Mouse (Mus musculus): Measurements from ENCODE around the gene Slc41a3. TPM values are rescaled to one million over a fixed set of nuclear protein-coding genes. Genes with fewer than 3 reads are reported as not detected.
A peak's percentile ranks its signal among the peaks of the same experiment; 100 is the strongest.

The Slc41a3 gene
- polyA plus RNA-seq, 1 experiment from 2014 or later = 9.7 TPM

DNA sequence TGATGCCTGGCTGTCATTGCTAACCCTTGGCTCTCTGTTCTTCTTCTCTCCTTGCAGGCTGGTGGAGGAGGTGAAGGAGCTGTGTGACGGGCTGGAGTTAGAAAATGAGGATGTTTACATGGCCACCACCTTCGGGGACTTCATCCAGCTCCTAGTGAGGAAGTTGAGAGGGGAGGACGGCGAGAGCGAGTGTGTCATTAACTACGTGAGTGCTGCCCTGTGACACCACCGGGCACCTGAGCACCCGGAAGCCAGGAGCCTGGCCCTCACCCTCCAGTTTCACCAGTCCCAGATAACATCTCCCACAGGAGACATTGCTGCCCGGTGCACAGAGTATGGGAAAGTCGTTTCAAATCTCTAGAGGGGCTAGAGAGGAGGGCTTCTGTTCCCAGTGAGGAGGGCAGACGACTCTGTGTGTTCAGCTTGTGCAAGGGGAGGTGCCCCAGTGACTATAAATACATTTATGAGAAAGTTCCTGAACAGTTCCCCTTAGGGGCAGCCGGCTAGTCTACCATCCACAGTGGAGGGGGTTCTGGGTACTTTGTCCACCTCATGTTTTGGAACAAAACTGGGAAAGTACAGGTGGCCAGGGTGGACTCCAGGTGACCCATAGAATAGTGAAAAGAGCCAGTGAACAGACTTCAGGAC, 34.7 kb upstream of the Slc41a3 start:
- Histone ChIP-seq H3K27ac (ENCODE audit: low read length) (no peak overlapping the region), H3K9me3 (ENCODE audit: low read length) (no peaks in the 10 kb centered on the region), H3K4me1 (ENCODE audit: insufficient read depth, low read depth, low read length) (no peaks in the 10 kb centered on the region), H3K4me3 (ENCODE audit: low read depth, low read length) (no peak overlapping the region), H3K4me2 (replicated peaks; ENCODE audit: low read depth, low read length) (no peak overlapping the region), H3K27me3 (replicated peaks; ENCODE audit: insufficient read depth, low read length) (no peaks in the 10 kb centered on the region), H3K36me3 (ENCODE audit: insufficient read depth, low read length) (no peaks in the 10 kb centered on the region), H3K9ac (replicated peaks; ENCODE audit: low read depth) (no peak overlapping the region)
- WGBS = 28% methylated on average over 12 of the region's 12 CpGs
- no peak for DNase-seq (ENCODE audit: low spot score)
- ATAC-seq = peak; percentile 14; the same call in 1 of the 2 replicates
- TF ChIP-seq EP300 (IDR thresholded peaks at IDR 0.05) (no peak), CTCF (IDR thresholded peaks at IDR 0.05) (no peak)

DNA sequence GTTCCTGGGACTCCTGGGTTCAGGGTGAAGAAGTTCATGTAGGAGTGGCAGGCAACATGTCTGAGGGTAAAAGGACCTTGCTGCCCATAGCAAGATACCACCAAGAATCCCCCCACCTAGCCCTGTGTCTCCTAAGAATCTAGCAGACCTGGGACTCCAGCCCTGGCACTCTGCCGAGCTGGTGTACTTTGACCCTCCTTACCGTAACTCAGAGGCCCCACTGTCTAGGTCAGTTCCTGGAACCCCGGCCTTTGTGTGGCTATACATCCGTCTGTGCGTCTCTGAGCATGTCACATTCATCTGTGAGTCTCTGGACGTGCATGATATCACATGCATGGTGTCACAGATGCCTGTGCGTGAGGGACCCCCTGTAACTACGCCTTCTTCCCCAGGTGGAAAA, 34.1 kb upstream of the Slc41a3 start:
- H3K9ac ChIP-seq (replicated peaks; ENCODE audit: low read depth) = no peak overlapping the region
- 65% methylated on average over 8 of the region's 8 CpGs for WGBS
- H3K4me3 ChIP-seq (ENCODE audit: low read depth, low read length) = no peak overlapping the region
- H3K27ac ChIP-seq (ENCODE audit: low read length) = no peak overlapping the region
- no peaks in the 10 kb centered on the region for H3K4me1 ChIP-seq (ENCODE audit: insufficient read depth, low read depth, low read length)
- TF ChIP-seq EP300 (IDR thresholded peaks at IDR 0.05) (no peak), CTCF (IDR thresholded peaks at IDR 0.05) (no peak)
- H3K4me2 ChIP-seq (replicated peaks; ENCODE audit: low read depth, low read length) = no peak overlapping the region
- no peaks in the 10 kb centered on the region for H3K36me3 ChIP-seq (ENCODE audit: insufficient read depth, low read length)
- H3K27me3 ChIP-seq (replicated peaks; ENCODE audit: insufficient read depth, low read length) = no peaks in the 10 kb centered on the region
- DNase-seq (ENCODE audit: low spot score) (no peak), ATAC-seq (no peak)
- no peaks in the 10 kb centered on the region for H3K9me3 ChIP-seq (ENCODE audit: low read length)

GRCm38 (mm10) chr6:90575261-90575715, 29.2 kb upstream of the Slc41a3 start:
- Histone ChIP-seq H3K36me3 (ENCODE audit: insufficient read depth, low read length) (no peaks in the 10 kb centered on the region), H3K4me2 (replicated peaks; ENCODE audit: low read depth, low read length) (no peak overlapping the region), H3K27me3 (replicated peaks; ENCODE audit: insufficient read depth, low read length) (no peaks in the 10 kb centered on the region), H3K9ac (replicated peaks; ENCODE audit: low read depth) (no peak overlapping the region), H3K4me3 (ENCODE audit: low read depth, low read length) (no peak overlapping the region), H3K9me3 (ENCODE audit: low read length) (no peaks in the 10 kb centered on the region), H3K4me1 (ENCODE audit: insufficient read depth, low read depth, low read length) (no peaks in the 10 kb centered on the region), H3K27ac (ENCODE audit: low read length) (no peak overlapping the region)
- ATAC-seq = peak; percentile 66
- peak; percentile 84 for DNase-seq (ENCODE audit: low spot score)
- 56% methylated on average over 3 of the region's 3 CpGs for WGBS
- TF ChIP-seq EP300 (IDR thresholded peaks at IDR 0.05) (no peak), CTCF (IDR thresholded peaks at IDR 0.05) (peak; percentile 89)

- Histone ChIP-seq H3K9me3 (ENCODE audit: low read length) (no peaks in the 10 kb centered on the region), H3K27me3 (replicated peaks; ENCODE audit: insufficient read depth, low read length) (no peaks in the 10 kb centered on the region), H3K4me1 (ENCODE audit: insufficient read depth, low read depth, low read length) (no peaks in the 10 kb centered on the region), H3K36me3 (ENCODE audit: insufficient read depth, low read length) (no peaks in the 10 kb centered on the region), H3K4me3 (ENCODE audit: low read depth, low read length) (no peak overlapping the region), H3K27ac (ENCODE audit: low read length) (no peak overlapping the region), H3K9ac (replicated peaks; ENCODE audit: low read depth) (no peak overlapping the region), H3K4me2 (replicated peaks; ENCODE audit: low read depth, low read length) (no peak overlapping the region)
- ATAC-seq (no peak), DNase-seq (ENCODE audit: low spot score) (no peak)
- WGBS = 47% methylated on average over 3 of the region's 3 CpGs
- TF ChIP-seq EP300 (IDR thresholded peaks at IDR 0.05) (no peak), CTCF (IDR thresholded peaks at IDR 0.05) (no peak)
These were observed 26.4 kb upstream of the Slc41a3 start for GRCm38 (mm10) chr6:90578174-90578573.

DNA sequence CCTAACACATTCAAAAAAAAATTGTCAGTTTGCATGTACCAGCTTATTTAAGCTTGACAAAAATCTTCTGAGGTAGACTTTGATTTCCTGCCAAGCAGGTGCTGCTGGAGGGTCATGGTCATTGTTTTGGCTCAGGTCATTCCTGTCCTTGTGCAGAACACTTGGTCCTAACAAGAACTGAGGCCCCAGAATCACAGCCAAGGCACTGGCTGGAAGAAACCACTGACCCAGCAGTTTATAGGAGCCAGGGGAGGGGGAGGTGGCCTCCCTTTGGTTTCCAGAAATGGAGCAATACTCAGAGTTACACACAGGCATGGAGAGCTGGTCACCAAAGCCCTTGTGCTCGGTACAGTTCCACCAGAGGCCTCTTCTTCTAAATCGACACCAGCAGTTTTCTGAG, 22.2 kb upstream of the Slc41a3 start:
- DNase-seq (ENCODE audit: low spot score) (peak; percentile 28), ATAC-seq (peak; percentile 28; the same call in 1 of the 2 replicates)
- H3K27me3 ChIP-seq (replicated peaks; ENCODE audit: insufficient read depth, low read length) = no peaks in the 10 kb centered on the region
- H3K4me3 ChIP-seq (ENCODE audit: low read depth, low read length) = no peak overlapping the region
- no peaks in the 10 kb centered on the region for H3K4me1 ChIP-seq (ENCODE audit: insufficient read depth, low read depth, low read length)
- TF ChIP-seq EP300 (IDR thresholded peaks at IDR 0.05) (no peak), CTCF (IDR thresholded peaks at IDR 0.05) (no peak)
- no peaks in the 10 kb centered on the region for H3K36me3 ChIP-seq (ENCODE audit: insufficient read depth, low read length)
- WGBS = 79% methylated on average over 2 of the region's 2 CpGs
- H3K9ac ChIP-seq (replicated peaks; ENCODE audit: low read depth) = no peak overlapping the region
- H3K9me3 ChIP-seq (ENCODE audit: low read length) = no peaks in the 10 kb centered on the region
- no peak overlapping the region for H3K27ac ChIP-seq (ENCODE audit: low read length)
- H3K4me2 ChIP-seq (replicated peaks; ENCODE audit: low read depth, low read length) = no peak overlapping the region

- no peak for DNase-seq (ENCODE audit: low spot score)
- no peak overlapping the region for H3K9ac ChIP-seq (replicated peaks; ENCODE audit: low read depth)
- TF ChIP-seq EP300 (IDR thresholded peaks at IDR 0.05) (no peak), CTCF (IDR thresholded peaks at IDR 0.05) (no peak)
- no peak overlapping the region for H3K4me3 ChIP-seq (ENCODE audit: low read depth, low read length)
- WGBS = 48% methylated on average over 5 of the region's 5 CpGs
- H3K4me1 ChIP-seq (ENCODE audit: insufficient read depth, low read depth, low read length) = no peaks in the 10 kb centered on the region
- H3K36me3 ChIP-seq (ENCODE audit: insufficient read depth, low read length) = no peaks in the 10 kb centered on the region
- no peaks in the 10 kb centered on the region for H3K27me3 ChIP-seq (replicated peaks; ENCODE audit: insufficient read depth, low read length)
- ATAC-seq = no peak
- no peak overlapping the region for H3K27ac ChIP-seq (ENCODE audit: low read length)
- no peaks in the 10 kb centered on the region for H3K9me3 ChIP-seq (ENCODE audit: low read length)
- no peak overlapping the region for H3K4me2 ChIP-seq (replicated peaks; ENCODE audit: low read depth, low read length)
These were observed 16.4 kb upstream of the Slc41a3 start for GRCm38 (mm10) chr6:90588113-90588512.

Data from lung, postnatal 0 days (tissue).